Mouse (Mus musculus) heart, postnatal 4 days (tissue): Measurements from ENCODE around the gene Krt12. TPM values are rescaled to one million over a fixed set of nuclear protein-coding genes. Genes with fewer than 3 reads are reported as not detected.

Experiments
- DNase-seq: peaks from one replicate; pipeline ENCODE4 v3.0.0; 2021
- total RNA-seq, 2 experiments: library from RNA; stranded (reverse); gene quantifications; 2 replicates each; pipeline ENCODE4 v1.2.3; 2021

Krt12 gene
- total RNA-seq: not detected

DNA sequence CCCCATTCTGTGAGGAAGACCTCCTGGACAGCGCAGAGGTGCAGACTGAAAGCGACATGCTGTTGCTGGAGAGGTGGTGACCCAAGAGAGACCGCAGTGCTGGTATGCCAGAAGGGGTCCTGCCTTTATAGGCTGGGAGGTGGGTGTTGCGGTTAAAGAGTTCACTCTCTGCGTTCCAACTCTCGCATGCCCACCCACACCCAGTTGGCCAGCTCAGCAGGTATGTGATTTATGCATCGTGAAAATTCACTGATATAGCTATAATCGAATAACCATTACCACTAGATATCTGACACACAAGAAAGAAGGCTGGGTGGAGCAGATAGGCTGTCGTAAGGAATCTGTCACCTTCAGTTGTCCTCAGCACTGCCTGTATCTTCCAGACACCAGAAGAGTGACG is at the start of gene Krt12:
Gene Krt12, minus strand, starts transcription at position 101 of the 400 bp plus-strand sequence.
- no peak for DNase-seq

DNA sequence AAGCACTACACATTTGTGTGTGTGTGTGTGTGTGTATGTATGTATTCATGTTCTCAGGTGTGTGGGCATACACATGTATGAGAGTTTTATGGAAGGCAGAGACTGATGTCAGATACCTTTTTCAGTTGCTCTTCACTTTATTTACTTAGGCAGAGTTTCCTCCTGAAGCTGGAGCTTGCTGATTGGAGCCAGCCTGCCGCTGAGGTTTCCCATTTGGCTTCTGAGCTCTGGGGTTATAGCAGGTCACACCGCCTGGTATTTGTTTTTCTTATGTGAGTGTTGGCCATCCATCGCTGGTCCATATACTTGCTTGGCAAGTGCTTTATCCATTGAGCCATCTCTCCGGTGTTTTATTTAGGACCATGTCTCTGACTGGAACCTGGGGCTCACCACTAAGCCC is 47.2 kb upstream of the Krt12 start:
- DNase-seq: no peak

DNA sequence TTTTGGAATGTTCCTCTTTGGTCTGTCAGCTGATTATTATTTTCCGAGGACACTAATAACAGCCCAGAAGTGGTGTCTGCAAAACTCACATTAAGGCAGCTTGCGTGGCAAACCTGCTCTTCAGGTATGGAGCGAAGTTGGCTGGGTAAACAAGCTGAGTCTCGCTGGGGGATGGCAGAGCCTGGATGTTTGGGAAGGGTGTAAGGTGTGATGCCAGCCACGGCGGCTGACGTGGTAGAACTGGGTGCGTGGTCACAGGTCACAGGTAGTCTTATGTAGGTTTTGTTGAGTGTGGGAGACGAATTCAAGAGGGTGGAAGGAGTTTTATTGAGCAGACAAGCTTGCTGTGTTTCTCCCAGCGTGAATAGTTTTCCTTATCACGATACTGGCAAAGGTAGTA is 46.5 kb upstream of the Krt12 start:
- no peak for DNase-seq

DNA sequence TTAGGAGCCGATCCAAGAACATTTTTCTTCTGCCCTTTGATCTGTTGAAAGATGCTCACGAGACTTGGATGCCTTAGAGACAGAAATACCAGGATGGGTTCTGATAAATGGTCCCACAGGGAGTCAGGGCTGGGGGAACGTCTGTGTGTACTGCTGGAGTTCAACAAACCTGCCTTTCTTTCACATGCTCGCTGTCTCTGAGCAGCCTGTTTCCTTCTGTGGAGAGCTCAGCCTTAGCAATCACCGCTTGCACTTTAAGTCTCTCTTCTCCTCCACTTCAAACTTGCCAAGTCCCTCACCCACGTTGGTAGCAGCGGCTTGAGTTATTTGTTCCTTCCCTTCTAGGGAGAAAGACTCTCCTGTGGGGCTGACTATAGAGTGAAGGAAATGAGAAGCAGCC is 44.3 kb upstream of the Krt12 start:
- no peak for DNase-seq

DNA sequence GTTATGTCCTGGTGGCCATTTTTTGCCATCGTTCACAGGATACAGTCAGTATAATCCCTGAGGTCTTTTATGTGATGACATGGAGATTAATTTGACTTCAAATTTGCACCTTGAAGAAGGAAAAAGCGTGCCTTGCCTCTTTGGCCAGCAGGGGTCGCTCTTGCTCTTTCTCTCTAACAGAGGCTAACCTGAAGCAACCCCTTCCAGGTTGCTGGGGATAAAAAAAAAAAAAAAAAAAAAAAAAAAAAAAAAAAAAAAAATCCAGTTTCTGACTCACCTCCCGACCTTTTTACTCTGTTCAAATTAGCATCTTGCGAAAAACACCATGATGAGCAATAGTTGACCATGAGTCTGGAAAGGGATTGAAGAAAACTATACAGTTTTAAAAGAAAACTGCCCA is 42.8 kb upstream of the Krt12 start:
- peak; percentile 87 for DNase-seq

DNA sequence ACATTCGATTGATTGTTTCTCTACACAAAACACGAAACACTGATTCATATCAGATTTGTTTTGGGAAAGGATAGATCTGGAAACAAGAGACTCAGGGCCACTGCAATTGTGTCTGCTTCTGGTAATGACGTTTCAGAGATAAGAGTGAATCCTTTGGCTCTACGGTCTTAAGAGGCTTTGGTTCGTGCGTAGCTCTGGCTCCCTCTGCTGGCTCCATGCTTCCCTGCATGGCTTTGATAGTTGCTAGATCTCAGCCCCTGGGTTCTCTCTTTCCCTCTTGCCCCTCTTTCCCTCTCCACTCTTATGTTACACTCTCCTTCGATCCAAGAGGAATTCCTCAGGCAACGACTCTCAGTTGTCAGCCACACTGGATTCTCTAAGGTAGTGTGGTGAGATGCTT is 41.1 kb upstream of the Krt12 start:
- DNase-seq: peak; percentile 70

DNA sequence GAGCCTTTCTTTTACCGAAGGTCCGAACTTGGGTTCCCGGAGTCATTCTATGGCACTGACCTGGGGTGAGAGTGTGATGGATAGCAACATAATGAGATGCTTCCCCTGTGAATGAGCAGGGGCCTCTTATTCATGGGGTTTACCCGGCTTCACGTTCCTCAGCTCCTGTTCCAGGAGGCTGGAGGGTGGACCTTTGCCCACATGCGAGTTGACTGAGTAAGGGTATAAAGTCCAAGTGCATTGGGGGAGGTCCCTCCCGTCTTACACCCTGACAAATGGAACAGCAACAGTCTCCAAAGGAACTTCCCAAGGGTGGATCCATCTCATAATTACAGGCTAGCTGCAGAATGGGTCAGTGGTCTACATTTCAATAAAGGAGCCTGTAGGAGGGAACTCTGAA is 39.7 kb upstream of the Krt12 start:
- DNase-seq: no peak

DNA sequence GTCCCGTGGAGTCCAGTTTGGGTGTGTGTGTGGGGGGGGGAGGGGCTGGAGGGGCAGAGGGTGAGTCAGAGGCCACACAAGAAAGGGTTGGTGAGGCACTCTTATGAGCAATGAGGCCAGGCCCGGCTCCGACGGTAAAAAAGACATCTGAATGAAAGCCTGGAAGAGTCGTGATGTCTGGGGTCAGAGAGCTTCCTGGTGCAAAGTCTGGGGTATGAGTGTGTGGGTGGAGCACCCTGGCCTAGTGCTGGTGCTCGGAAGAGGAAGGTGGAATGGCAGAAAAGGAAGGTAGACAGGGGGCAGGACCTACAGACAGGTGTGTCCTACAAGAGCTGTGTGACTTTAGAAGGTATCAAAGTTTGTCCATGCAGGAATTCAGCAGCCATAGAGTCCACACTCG is 36.8 kb upstream of the Krt12 start:
- DNase-seq: no peak

DNA sequence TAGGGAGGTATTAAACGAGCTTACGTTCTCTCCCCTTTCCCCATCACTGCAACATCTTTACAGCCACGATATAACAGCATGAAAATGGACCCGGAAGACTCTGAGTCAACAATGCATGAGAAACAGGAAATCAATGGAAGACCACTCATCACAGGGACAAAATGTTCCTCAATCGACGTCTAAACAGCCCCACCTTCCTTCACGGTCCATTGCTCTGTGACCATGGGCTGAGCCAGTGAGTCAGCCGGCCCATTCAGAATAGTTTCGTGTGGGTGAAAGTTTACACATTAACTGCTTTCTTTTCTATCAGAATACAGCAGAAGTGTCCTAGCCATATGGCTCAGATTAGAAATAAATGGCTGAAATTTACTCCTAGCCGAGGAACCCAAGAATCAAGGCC is 32.7 kb upstream of the Krt12 start:
- DNase-seq: no peak

DNA sequence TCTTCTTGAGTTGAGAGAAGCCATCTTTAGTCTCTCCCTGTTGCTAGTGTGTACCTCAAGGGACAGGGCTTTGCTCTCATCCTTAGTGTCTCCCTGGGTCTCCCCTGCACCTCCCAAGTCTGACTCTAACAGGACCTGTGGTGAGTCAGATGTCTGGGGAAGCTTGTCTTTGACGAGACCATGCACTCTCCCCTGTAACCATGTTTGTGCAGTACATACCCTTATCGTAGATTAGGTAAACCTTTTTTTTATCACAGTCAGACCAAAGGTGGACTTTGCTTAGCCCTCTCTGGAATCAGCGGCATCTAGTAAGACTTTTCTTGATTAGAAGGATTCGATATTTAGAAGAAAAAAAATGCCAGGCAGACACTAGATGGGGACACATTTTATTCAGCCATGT is 32.0 kb upstream of the Krt12 start:
- no peak for DNase-seq

DNA sequence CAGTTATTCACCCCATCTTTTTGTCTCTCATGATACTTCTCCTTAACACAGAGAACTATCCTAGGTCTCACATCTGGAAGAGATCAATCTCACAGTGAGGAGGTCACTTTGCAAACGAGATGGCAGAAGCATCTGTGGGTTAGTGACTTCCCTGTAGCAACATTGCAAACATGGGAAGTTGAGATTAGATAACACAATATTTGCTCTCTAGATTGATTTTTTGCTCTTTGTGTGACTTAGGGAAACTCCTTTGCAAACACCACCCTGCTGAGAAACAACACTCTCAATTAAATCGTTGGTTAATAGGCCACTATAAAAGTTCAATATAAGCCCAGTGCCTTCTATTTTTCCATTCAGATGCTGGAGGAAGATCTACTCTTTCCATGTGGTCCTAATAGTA is 26.7 kb upstream of the Krt12 start:
- DNase-seq: no peak

DNA sequence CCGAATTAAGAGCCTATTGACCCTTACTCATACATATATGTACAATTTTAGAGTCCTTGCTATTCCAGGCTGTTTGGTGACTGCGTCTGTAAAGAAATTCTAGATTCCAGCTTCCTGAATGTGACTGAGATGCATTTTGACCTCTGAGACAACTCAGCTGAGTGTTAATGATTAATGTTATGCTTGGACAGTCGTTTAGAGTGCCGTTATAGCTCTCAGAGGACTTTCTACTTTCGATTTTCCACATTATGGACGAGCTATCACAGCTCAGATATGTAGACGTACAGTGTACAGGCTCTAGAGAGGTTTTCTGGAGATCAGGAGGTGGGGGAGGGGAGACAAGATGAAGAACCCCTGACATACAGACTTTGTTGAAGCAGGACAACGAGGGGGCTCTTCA is 19.2 kb upstream of the Krt12 start:
- no peak for DNase-seq

DNA sequence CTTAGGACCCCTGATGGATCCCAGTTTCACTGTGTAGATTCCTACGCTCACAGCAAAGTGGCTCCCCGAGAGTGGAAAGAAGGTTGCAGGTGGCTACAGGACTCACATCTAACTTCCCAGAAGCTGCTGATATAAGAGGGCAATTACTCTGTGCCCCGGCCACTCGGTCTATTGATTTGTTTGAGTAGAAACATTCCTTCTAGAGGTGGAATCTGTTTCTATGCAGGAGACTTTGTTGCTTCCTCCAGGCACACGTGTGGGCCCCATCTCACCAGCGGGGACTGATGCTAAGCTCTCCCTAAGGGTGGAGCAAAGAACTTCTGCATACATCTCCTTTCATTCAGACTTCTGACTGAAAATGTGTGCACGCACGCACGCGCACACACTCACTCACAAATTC is 17.4 kb upstream of the Krt12 start:
- DNase-seq: no peak

DNA sequence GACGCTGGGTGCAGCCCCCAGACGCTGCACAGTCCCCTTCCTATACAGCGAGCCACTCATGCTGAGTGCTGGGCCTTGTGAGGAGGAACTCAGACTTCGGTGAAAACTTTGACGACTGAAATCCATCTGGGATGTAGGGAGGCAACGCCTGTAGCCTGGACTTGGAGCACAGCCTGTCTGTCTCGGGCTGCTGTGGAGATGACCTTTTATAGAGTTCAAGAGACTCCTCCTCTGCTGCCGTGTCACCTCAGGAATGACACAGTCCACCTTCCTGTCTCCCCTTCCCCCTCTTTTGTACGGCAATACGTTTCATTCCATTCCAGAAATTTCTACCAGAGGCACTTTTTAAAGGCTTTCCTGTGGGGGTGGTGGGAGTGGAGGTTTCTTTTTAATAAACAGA is 15.9 kb upstream of the Krt12 start, which contains the start of gene Krt20:
Gene Krt20, minus strand, starts transcription at position 179 of the 400 bp plus-strand sequence.
- no peak for DNase-seq

DNA sequence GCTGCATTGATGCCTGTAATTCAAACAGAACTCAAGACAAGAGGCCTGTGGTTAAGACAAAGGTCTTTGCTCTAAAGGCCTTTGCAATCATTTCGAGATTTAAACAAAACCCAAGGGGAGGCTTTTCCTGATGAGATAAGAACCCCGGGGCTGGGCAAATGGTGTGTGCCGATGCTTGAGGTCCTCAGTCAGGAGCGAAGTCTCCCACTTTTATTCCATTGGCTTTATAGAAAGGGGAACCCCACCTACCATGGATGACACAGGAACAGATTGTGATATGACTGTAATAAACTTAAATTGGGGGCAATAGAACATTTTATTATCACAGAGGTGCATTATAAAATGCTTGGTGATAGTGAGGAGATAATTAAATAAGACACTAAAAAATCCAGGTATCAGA is 14.6 kb upstream of the Krt12 start:
- DNase-seq: no peak

DNA sequence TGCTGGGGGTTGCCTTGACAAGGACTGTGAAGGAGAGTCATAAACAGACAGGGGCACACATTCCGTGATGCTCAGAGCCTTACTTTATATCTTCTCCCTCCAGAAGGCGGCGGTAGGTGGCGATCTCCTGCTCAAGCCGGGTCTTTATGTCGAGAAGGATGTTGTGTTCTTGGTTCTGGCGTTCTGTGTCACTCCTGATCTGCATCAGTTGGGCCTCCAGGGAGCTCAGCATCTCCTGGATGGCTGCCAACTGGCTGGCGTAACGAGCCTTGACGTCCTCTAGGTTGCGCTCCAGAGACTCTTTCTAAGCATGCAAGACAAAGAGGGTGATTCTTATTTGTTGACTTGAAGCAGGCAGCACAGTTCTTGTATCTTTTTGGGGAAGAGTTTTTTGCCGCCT is 8.6 kb upstream of the Krt12 start:
- DNase-seq: peak; percentile 33

DNA sequence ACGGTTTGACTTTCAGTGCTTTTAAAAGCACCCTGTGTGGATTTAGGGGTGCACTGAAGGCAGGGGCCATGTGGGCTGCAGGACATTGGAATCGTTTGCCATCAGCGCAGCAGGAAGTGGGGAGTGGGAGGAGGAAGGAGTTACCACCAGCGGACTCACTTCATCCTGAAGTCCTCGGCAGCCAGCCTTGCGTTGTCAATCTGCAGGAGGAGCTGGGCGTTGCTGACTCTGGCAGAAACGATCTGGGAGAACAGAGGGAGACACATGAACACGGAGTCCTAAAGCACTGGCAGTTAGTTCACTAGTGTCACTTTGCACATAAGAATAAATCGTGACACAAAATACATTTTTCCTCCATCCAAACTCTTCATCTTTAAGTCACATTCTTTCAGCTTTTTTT is 1.5 kb downstream of the Krt12 start:
- DNase-seq: no peak

DNA sequence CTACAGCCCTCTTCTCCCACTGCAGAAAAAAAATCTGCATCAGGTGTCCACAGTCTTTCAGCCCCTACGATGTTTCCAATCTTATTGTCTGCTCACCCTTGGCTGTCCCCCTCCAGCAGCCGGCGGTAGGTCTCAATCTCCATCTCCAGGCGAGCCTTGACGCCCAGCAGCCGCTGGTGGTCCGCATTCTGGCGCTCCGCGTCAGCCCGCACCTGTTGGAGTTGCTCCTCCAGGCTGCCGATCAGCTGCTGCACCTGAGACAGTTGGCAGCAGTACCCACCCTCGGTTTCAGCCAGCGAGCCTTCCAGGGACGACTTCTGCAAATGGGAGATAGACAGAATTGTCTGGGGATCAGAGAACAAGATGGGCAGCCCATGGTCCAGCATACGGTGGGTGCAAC is 4.2 kb downstream of the Krt12 start:
- no peak for DNase-seq

DNA sequence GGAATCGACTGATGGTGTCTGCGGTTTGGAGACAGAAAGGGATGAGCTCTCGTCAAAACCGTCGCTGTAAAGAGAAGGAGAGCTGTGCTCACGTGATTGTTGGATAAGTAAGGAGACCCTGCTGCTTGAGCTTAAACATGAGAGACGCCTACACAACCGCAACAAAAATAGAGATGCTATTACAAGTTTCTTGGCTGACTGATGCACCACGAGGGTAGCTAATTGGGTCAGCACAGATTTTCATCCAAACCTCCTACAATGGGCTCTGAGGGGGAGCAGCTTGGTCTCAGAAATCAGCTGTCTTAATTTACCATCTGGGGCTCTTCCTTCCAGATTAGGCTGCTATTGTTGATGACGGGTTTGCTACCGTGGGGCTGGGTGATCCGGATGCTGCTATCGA is 5.2 kb downstream of the Krt12 start:
- no peak for DNase-seq

DNA sequence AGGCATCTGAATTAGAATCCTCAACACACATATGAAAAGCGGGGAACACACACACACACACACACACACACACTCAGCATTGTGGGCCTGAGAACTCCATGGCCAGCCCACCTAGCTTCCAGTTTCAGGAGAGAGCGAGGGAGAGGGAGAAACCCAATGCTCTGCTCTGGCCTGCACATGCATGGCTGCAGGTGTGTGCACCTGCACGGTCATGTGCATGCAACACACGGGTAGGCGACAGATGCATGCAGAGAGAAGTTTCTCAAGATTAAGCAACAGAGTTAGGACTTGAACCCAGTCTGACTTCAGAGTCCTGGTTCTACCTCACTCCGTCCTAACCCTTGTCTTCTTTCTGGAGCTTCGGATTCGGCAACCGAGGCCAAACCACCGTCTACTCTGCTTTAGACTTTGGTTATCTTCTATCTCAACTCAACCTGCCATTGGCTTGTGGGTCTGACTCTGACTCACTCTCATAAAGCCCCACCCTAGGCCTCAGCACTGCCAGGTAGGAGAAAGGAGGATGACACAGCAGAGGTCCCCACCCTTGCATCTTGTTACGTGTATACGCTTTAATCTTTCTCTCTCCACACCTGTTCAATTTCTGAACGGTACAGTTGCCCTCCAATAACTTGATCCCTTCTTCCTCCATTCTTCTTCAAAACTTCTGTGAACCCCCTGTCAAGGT is 7.5 kb downstream of the Krt12 start:
- no peak for DNase-seq

DNA sequence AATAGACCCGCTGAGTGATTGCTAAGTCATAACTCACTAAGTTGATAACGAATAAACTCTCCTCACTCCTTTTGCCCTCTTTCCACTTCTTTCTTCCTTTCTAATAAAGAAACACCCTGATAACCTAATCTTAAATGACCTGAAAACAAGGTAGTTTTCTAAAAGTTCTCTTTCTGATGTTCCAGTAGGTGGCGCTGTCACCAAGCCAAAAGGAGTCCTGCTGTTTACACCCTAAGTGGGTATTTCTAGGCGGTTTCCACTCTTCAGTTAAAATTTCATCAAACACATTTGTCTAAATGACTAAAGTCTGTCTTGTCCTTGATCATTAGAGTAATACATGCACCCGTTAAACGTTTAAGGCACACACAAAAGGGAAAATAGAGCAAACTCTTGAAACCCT is 8.8 kb downstream of the Krt12 start:
- peak; percentile 54 for DNase-seq

DNA sequence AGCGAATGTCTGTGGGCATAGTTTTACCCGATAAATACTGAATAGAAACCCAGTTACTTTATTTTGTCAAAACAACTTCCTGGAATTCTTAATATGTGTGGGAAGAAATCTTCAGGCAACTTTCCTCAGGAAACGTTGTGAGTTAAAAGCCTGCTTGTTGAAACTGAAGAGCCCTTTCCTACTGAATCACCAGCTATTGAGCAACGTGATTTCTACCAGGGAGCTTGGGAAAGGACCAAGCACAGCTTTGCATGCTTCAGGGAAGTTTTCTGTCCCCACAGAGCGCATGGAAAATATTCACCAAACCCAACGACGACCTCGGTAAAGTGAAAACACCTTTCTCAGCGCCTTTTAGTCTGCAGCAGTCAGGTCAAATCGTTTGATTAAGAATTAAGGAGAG is 15.9 kb downstream of the Krt12 start:
- no peak for DNase-seq

DNA sequence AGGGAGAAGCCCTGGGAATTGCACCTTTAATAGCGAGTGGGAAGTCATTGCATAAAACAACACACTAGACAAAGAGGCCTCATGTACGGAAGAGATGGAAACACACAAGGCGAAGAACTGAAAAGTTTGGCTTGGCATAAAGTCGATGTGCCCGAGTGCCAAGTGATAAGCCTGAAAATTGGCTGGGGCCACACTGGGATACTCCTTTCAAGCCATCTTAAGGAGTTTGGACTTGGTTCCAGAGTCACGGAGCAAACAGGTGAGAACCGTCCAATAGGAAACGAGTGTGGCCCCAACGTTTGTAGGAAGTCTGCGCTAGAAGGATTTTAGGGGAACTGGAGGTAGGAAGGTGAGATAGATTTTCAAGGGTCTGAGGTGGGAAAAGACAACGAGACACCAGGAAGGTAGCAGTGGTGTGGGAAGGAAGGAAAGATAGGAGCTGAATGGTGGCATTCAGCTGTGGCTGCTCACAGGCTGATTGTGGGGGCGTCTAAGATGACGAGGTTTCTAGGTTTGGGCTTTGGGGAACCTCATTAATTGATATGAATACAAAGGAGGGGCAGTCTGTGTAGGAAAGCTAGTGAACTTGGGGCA is 22.0 kb downstream of the Krt12 start:
- no peak for DNase-seq

DNA sequence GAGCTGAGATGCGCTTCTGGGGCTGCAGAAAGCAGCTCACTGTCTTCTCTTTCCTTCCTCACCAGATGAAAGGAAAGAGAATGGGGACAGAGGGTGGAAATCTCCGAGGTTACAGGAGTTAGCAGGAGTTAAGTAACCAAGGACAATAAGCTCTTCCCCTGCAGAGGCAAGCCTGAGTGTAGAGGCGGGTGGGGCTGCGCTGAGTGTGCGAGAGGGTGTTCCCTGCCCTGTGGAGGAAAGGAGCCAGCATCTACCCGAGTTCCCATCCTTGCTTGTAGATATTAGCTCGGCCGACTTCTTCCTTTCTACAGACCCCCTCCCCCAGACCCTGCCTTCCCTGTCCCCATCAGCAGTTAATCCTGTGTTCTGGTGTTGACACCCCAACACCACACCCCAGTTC is 23.2 kb downstream of the Krt12 start:
- no peak for DNase-seq

DNA sequence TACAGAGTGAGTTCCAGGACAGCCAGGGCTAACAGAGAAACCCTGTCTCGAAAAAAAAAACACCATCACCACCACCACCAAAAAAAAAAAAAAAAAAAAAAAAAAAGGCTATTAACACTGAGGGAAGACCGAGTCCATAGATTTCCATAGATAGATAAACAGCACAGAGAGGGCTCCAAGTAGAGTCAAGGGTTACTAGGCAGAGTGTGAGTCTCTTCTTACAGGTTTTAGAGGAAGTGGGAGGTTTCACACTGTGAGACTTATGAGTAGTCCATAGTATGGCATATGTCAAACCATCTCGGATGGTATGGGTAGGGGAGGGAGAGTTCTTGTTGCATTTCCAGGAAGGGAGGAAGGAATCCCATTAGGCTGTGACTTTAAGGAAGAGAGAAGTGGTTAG is 24.0 kb downstream of the Krt12 start:
- no peak for DNase-seq
